Mouse (Mus musculus) heart, postnatal 0 days (tissue): Measurements from ENCODE around the gene Slc16a5. TPM values are rescaled to one million over a fixed set of nuclear protein-coding genes. Genes with fewer than 3 reads are reported as not detected.

ENCODE experiments used
- ATAC-seq: fragments of 200-750 bp; cut with Nextera tagmentation; 2 replicates; pipeline ENCODE4 v1.8.0; 2017; ENCODE audit warnings: low read depth, moderate number of reproducible peaks, moderate library complexity; ENCODE audit not compliant: insufficient read depth
- DNase-seq: peaks from one replicate; pipeline ENCODE4 v3.0.0-alpha.2; 2016; ENCODE audit warnings: low spot score
- H3K27ac ChIP-seq: fragments of 300-500 bp; sonication (generic); 2 replicates; pipeline ENCODE4 v1.5.1; 2014; ENCODE audit warnings: low read depth, mild to moderate bottlenecking
- H3K27me3 ChIP-seq: fragments of 300-500 bp; sonication (generic); 2 replicates; pipeline ENCODE4 v1.6.1; 2014; ENCODE audit warnings: low read length, mixed read lengths; ENCODE audit not compliant: control insufficient read depth, insufficient read depth
- H3K36me3 ChIP-seq: fragments of 300-500 bp; sonication (generic); replicated peaks from 2 replicates; pipeline ENCODE4 v1.6.1; 2014; ENCODE audit warnings: low read length, mixed read lengths; ENCODE audit not compliant: control insufficient read depth, insufficient read depth
- H3K4me1 ChIP-seq: fragments of 300-500 bp; sonication (generic); 2 replicates; pipeline ENCODE4 v1.6.1; 2014; ENCODE audit warnings: antibody characterized with exemption; ENCODE audit not compliant: control insufficient read depth, insufficient read depth
- H3K4me2 ChIP-seq: fragments of 300-500 bp; sonication (generic); 2 replicates; pipeline ENCODE4 v1.6.1; 2014; ENCODE audit warnings: low read depth, mild to moderate bottlenecking, low read length, moderate library complexity
- H3K4me3 ChIP-seq: fragments of 300-500 bp; sonication (generic); 2 replicates; pipeline ENCODE4 v1.5.1; 2014; ENCODE audit warnings: low read depth, low read length
- H3K9ac ChIP-seq: fragments of 300-500 bp; sonication (generic); replicated peaks from 2 replicates; pipeline ENCODE4 v1.6.1; 2014; ENCODE audit warnings: low read depth, low read length, mixed read lengths
- H3K9me3 ChIP-seq: fragments of 300-500 bp; sonication (generic); replicated peaks from 2 replicates; pipeline ENCODE4 v1.6.1; 2016; ENCODE audit warnings: low read length; ENCODE audit not compliant: control insufficient read depth
- CTCF ChIP-seq: IDR thresholded peaks from 2 replicates; pipeline ENCODE4 v1.5.1; 2016; ENCODE audit warnings: antibody characterized with exemption, control low read depth, low read depth
- EP300 ChIP-seq: IDR thresholded peaks from 2 replicates; pipeline ENCODE4 v1.6.1; 2016; ENCODE audit warnings: antibody characterized with exemption, low read depth
- WGBS: fragments of 180-500 bp; shearing (Covaris S2); extraction: QIAGEN DNeasy Blood & Tissue Kit; methylation state at CpG from one replicate; pipeline ENCODE4 v1.1.7; 2014; 5-methylcytosine and 5-hydroxymethylcytosine counted together
- polyA plus RNA-seq: library from polyadenylated mRNA; unstranded; fragments of >200 nt; fragmentation: Nextera tagmentation; extraction: Ambion mirVana; gene quantifications from 2 replicates; pipeline ENCODE4 v1.2.1, GENCODE M21; 2015
- total RNA-seq: library from RNA; depleted of rRNA; stranded (reverse); fragments of >200 nt; gene quantifications from 2 replicates; pipeline ENCODE4 v1.2.3, GENCODE M21; 2014; ENCODE audit warnings: low replicate concordance

Slc16a5 gene
- total and polyA plus RNA-seq, 2 experiments from 2014 or later: 0.11 to 0.99 TPM

DNA sequence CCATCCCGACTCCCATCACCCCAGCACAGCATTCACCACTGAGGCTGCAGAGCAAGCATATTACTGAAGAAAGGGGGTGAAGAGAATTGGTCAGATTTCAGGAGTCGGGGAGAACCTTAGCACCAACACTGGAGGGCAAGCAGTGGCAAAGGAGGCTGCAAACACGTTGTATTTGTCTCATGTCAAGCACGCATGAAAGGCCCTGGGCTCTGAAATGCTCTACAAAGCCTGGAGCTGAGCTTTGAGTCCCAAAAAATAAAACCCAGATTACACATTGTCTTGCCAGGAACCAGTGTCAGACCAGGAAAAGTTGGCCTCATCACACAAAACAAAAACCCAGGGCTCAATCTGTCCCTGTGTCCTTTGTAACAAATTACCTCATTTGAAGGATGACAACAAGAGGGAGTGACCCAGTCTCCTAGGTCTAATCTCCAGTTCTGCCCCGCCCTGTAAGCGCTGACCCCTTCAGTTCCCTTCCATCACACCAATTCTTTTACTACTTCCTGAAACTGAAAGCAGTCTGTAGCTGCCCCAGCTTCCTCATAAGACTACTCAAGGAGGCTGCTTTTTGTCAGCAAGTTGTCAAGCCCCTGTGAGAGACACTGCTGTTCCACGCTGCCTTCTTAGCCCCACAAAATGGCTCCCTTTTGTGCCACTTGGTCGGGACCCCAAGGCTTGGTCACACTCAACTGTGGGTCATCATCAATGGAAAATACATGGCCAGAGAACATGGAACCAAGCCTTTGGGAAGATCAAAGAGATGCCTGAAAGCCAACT, 50.3 kb downstream of the Slc16a5 start:
- ATAC-seq (no peak; the same call in 1 of the 2 replicates), DNase-seq (peak; percentile 67)
- Histone ChIP-seq H3K4me3 (peak overlapping the region; percentile 90), H3K9me3 (no peaks in the 10 kb centered on the region), H3K36me3 (no peaks in the 10 kb centered on the region), H3K27me3 (no peaks in the 10 kb centered on the region), H3K4me2 (peak overlapping the region; percentile 86), H3K27ac (peak overlapping the region; percentile 88), H3K9ac (peak overlapping the region; percentile 93), H3K4me1 (peaks cover 27% of the 10 kb centered on the region)
- 27% methylated on average over 8 of the region's 8 CpGs for WGBS
- TF ChIP-seq CTCF (no peak), EP300 (no peak)

DNA sequence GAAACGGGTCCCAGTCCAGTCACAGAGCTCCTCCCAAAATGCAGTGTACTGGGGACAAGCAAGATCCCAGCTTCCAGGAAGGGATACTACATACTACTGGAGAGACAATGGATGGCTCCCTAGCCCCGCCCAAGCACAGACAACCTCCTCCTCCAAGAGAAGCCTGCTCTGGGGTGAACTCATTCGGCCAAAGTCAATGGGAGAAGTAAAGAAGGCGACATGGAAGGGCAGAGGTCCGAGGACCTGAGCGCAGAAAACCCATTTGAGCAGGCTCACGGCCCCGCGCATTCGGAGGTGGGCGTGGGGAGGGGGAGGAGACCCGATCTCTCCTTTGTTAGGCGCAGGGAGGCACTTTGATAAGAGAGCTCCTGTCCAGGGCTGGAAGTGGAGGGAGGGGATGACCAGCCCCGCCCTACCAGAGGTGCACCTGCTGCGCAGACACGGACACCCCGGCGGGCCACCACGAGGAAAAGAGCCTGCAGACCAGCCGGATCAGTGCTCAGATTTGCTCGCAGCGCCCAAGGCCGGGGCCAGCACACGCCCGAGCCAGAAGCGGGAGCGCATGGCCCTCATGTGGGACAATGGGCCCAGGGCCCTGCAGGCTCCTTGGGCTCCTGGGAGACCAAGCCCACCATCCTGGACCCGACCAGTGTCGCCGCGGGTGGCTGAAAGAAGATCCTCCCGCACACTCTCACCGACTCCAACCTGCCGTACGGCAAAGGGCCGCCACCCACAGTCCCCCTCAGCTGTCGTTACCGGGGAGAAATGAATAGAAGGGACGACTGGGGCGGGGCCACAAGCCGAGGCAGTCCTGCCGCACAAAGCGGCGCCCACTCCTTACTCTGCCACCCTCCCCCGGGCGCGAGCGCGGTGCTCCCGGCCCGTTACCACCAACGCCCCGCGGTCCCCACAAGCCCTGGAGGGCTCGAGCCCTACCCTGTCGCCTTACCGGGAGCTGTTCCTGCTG, 51.3 kb downstream of the Slc16a5 start:
- Histone ChIP-seq H3K27ac (peak overlapping the region; percentile 88), H3K9ac (peak overlapping the region; percentile 93), H3K36me3 (no peaks in the 10 kb centered on the region), H3K9me3 (no peaks in the 10 kb centered on the region), H3K27me3 (no peaks in the 10 kb centered on the region), H3K4me3 (peak overlapping the region; percentile 90), H3K4me2 (peak overlapping the region; percentile 86), H3K4me1 (peaks cover 24% of the 10 kb centered on the region)
- TF ChIP-seq CTCF: no peak
- TF ChIP-seq EP300: peak; percentile 6; the same call in 1 of the 2 replicates
- peak; percentile 44 for ATAC-seq
- DNase-seq: peak; percentile 36
- under 1% methylated on average over 56 of the region's 57 CpGs for WGBS

DNA sequence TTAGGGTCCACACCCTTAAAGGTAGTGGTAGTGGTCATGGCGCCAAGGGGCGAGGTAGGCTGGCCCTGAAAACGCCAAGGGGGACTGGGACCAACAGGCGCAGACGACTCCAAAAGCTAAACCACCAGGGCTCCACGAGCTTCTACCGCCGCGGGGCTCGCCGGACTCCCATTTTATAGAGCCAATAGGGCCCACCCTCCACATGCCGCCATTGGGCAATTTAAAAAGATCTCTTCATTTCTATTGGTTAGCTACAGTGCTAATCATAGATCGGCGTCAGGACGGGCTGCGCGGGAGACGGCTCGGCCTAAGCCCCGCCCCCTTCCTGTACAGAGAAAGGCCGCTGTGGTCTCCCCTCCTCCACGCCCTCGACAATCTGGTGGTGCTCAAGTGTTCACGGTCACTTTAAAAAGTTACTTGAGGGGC, 52.0 kb downstream of the Slc16a5 start, which contains the start of gene Jpt1:
Gene Jpt1 (minus strand): TSS at position 150 of the 426 bp plus-strand sequence.
- WGBS: 0% methylated on average over 24 of the region's 24 CpGs
- Histone ChIP-seq H3K9me3 (no peaks in the 10 kb centered on the region), H3K4me2 (peak within 1 kb of the TSS; percentile 86), H3K27me3 (no peaks in the 10 kb centered on the region), H3K36me3 (no peaks in the 10 kb centered on the region), H3K27ac (peak within 1 kb of the TSS; percentile 88), H3K4me1 (peaks cover 28% of the 10 kb centered on the region), H3K9ac (peak within 1 kb of the TSS; percentile 93), H3K4me3 (peak within 1 kb of the TSS; percentile 90)
- TF ChIP-seq CTCF: no peak
- peak; percentile 87; the same call in 1 of the 2 replicates for TF ChIP-seq EP300
- ATAC-seq (peak; percentile 96), DNase-seq (peak; percentile 99)

DNA sequence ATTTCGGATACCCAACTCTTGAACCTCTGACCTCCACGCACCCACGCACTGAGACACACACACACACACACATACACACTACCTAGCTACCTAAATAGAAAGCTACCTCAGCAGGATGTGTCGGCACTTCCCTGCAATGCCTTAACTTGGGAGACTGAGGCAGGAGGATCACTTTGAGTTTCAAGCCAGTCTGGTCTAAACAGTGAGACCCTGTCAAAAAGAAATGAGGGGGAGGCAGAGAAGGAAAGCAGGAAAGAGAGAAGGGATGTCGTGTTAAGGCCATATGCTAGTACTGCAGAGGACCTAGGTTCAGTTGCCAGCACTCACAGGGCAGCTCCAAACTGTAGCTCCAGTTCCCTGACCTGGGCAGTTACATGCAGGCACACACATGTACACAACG, 52.7 kb downstream of the Slc16a5 start:
- ATAC-seq (no peak), DNase-seq (no peak)
- no peak overlapping the region for H3K4me3 ChIP-seq
- H3K36me3 ChIP-seq: no peaks in the 10 kb centered on the region
- H3K9ac ChIP-seq: no peak overlapping the region
- no peaks in the 10 kb centered on the region for H3K27me3 ChIP-seq
- WGBS: 67% methylated on average over 6 of the region's 6 CpGs
- no peak overlapping the region for H3K27ac ChIP-seq
- no peak overlapping the region for H3K4me2 ChIP-seq
- TF ChIP-seq CTCF (no peak), EP300 (no peak)
- no peaks in the 10 kb centered on the region for H3K9me3 ChIP-seq
- H3K4me1 ChIP-seq: peaks cover 28% of the 10 kb centered on the region

DNA sequence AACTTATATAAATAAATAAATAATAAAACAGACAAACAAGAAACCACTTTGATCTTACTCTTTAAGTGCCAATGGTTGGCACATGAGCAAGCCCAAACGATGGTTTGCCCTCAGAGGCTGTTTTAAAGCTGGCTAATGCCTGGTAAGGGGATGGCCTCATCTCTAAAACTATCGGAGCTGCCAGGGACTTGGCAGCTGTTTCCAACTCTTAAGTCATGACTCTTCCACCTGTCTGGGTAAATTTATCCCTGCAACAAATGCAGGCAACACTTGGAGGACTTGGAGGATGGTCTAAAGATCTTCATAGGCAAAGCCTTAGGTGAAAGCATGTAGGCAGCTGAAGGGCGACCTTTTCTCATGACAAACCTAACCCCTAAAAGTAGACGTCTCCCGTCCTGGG, 54.7 kb downstream of the Slc16a5 start:
- ATAC-seq: no peak
- no peak for TF ChIP-seq EP300
- no peak for TF ChIP-seq CTCF
- no peaks in the 10 kb centered on the region for H3K9me3 ChIP-seq
- no peak overlapping the region for H3K4me2 ChIP-seq
- H3K27ac ChIP-seq: no peak overlapping the region
- 0 out of 2 replicates have a peak, but pooled peaks cover under 1% of the 10 kb centered on the region for H3K36me3 ChIP-seq
- no peak overlapping the region for H3K4me3 ChIP-seq
- DNase-seq: no peak
- peaks cover 24% of the 10 kb centered on the region for H3K4me1 ChIP-seq
- no peaks in the 10 kb centered on the region for H3K27me3 ChIP-seq
- H3K9ac ChIP-seq: no peak overlapping the region
- WGBS: 64% methylated on average over 5 of the region's 5 CpGs
